Mouse (Mus musculus) midbrain, embryonic 13.5 days (tissue): ENCODE measurements around the gene Adgrb3. TPM values are rescaled to one million over a fixed set of nuclear protein-coding genes. Genes with fewer than 3 reads are reported as not detected.
"Not testable (repeated sequence)": the region's sequence is repeated elsewhere in the genome, so short reads cannot be mapped to it uniquely, and the experiment has no call there.

Experiments used
- ATAC-seq: fragments of 200-750 bp; cut with Nextera tagmentation; 2 replicates; pipeline ENCODE4 v1.8.0; 2017; ENCODE audit warnings: mild to moderate bottlenecking, moderate TSS enrichment, moderate library complexity
- H3K27ac ChIP-seq: fragments of 300-500 bp; sonication (generic); 2 replicates; pipeline ENCODE4 v1.5.1; 2015; ENCODE audit warnings: inconsistent platforms, mild to moderate bottlenecking, moderate library complexity
- H3K27me3 ChIP-seq: fragments of 300-500 bp; sonication (generic); 2 replicates; pipeline ENCODE4 v1.6.1; 2015; ENCODE audit warnings: mild to moderate bottlenecking, inconsistent platforms
- H3K36me3 ChIP-seq: fragments of 300-500 bp; sonication (generic); 2 replicates; pipeline ENCODE4 v1.6.1; 2015; ENCODE audit warnings: mild to moderate bottlenecking, inconsistent platforms
- H3K4me1 ChIP-seq: fragments of 300-500 bp; sonication (generic); replicated peaks from 2 replicates; pipeline ENCODE4 v1.6.1; 2015; ENCODE audit warnings: inconsistent platforms
- H3K4me2 ChIP-seq: fragments of 300-500 bp; sonication (generic); replicated peaks from 2 replicates; pipeline ENCODE4 v1.6.1; 2015; ENCODE audit warnings: moderate library complexity, mild to moderate bottlenecking, inconsistent platforms
- H3K4me3 ChIP-seq: fragments of 300-500 bp; sonication (generic); replicated peaks from 2 replicates; pipeline ENCODE4 v1.5.1; 2015; ENCODE audit warnings: mild to moderate bottlenecking, inconsistent platforms
- H3K9ac ChIP-seq: fragments of 300-500 bp; sonication (generic); replicated peaks from 2 replicates; pipeline ENCODE4 v1.6.1; 2015; ENCODE audit warnings: mild to moderate bottlenecking, inconsistent platforms
- H3K9me3 ChIP-seq: fragments of 300-500 bp; sonication (generic); 2 replicates; pipeline ENCODE4 v1.6.1; 2016; ENCODE audit warnings: mild to moderate bottlenecking, inconsistent platforms
- WGBS: fragments of 180-500 bp; shearing (Covaris S2); methylation state at CpG from one replicate; pipeline ENCODE4 v1.1.7; 2015; 5-methylcytosine and 5-hydroxymethylcytosine counted together
- polyA plus RNA-seq: library from polyadenylated mRNA; unstranded; fragments of >200 nt; fragmentation: Nextera tagmentation; extraction: Ambion mirVana; gene quantifications from 2 replicates; pipeline ENCODE4 v1.2.1, GENCODE M21; 2015

The Adgrb3 gene
- polyA plus RNA-seq, 1 experiment from 2014 or later: 39.6 TPM

DNA sequence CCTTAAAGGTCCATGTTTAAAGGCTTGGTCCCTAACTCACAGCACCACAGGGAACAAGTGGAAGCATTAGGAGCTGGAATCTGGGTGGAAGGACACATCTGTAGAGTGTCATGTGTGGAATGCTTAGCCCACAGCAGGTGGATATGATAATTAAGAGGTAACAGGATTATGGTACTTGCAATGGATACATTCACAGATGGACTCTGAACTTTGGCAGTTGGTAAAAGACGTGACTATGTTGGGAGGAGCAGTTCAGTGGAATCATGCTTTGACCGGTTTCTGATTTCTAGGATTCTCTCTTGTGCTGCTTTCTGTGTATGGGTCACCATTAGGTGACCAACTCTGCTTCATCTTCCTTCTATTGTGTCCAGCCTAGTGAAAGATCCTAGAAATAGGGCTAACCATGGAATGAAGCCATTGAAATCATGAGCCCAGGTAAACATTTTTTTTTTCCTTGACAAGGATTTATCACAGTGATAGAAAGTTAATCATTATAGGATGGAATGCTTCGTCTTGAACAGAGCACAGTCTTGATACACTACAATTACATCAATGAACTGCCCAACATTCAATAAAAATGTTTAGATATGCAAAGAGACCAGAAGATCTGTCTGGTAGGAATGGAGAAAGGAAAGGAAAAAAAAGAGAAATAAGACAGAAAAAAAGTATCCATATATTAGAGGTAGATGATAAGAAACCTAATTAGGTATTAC, 334.1 kb downstream of the Adgrb3 start:
- no peak overlapping the region for H3K27ac ChIP-seq
- WGBS: 91% methylated on average over 3 of the region's 3 CpGs
- no peak overlapping the region for H3K4me3 ChIP-seq
- no peaks in the 10 kb centered on the region for H3K27me3 ChIP-seq
- H3K36me3 ChIP-seq: no peaks in the 10 kb centered on the region
- no peak overlapping the region for H3K9ac ChIP-seq
- H3K9me3 ChIP-seq: no peaks in the 10 kb centered on the region
- H3K4me1 ChIP-seq: no peaks in the 10 kb centered on the region
- H3K4me2 ChIP-seq: no peak overlapping the region
- no peak for ATAC-seq

DNA sequence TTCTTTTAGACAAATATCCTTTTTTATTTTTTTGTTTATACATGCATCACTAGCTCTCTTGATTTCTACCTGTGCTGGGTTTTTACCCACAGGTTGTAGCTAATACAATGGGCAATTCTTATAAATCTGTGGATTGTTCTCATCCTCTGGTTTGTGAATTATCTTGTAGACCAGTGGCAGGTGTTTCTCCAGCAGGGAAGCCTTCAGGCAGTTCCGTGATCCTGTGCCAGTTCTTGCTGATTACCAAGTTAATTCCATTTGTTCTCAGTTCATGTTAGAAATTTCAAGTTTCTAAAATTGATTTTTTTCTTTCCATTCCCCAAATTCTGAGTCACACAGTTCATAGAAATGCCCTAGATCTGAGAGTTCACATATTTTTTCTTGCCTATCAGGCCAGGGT, 338.0 kb downstream of the Adgrb3 start:
- Histone ChIP-seq H3K4me1 (no peaks in the 10 kb centered on the region), H3K36me3 (peaks cover 9% of the 10 kb centered on the region), H3K9ac (no peak overlapping the region), H3K27me3 (no peaks in the 10 kb centered on the region), H3K27ac (no peak overlapping the region), H3K4me3 (no peak overlapping the region), H3K9me3 (no peaks in the 10 kb centered on the region), H3K4me2 (no peak overlapping the region)
- 89% methylated on average over 1 of the region's 1 CpGs for WGBS
- ATAC-seq: no peak

- Histone ChIP-seq H3K27ac (no peak overlapping the region), H3K4me1 (no peaks in the 10 kb centered on the region), H3K36me3 (peaks cover 9% of the 10 kb centered on the region), H3K4me2 (no peak overlapping the region), H3K27me3 (no peaks in the 10 kb centered on the region), H3K4me3 (no peak overlapping the region), H3K9ac (no peak overlapping the region), H3K9me3 (no peaks in the 10 kb centered on the region)
- no peak for ATAC-seq
- WGBS: 89% methylated on average over 2 of the region's 2 CpGs
These were observed 339.3 kb downstream of the Adgrb3 start for GRCm38 (mm10) chr1:25490174-25490573.

- Histone ChIP-seq H3K36me3 (no peaks in the 10 kb centered on the region), H3K27me3 (no peaks in the 10 kb centered on the region), H3K9me3 (no peaks in the 10 kb centered on the region), H3K4me2 (no peak overlapping the region), H3K4me3 (no peak overlapping the region), H3K9ac (no peak overlapping the region), H3K4me1 (no peaks in the 10 kb centered on the region), H3K27ac (no peak overlapping the region)
- no peak for ATAC-seq
- WGBS: 67% methylated on average over 3 of the region's 3 CpGs
These were observed 353.8 kb downstream of the Adgrb3 start for GRCm38 (mm10) chr1:25475699-25476098.

DNA sequence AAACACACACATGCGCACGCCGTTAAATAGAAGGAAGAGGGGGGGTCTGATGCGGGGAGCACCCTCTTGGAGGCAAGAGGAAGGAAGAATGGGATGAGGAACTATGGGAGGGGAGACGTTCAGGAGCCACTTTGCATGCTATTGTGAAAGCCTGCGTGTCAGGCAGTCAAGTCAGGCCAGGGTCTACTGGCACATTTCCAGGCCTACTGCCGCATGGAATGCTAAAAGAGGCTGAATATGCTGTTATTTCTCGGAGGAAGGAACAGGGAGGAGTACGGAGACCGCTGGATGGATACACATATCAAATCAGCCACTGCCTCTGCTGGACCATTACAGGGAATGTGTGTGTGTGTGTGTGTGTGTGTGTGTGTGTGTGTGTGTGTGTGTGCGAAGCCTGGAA, 355.0 kb downstream of the Adgrb3 start:
- no peak overlapping the region for H3K27ac ChIP-seq
- no peak overlapping the region for H3K9ac ChIP-seq
- no peaks in the 10 kb centered on the region for H3K27me3 ChIP-seq
- H3K9me3 ChIP-seq: no peaks in the 10 kb centered on the region
- ATAC-seq: peak; percentile 69; the same call in 1 of the 2 replicates
- WGBS: 69% methylated on average over 11 of the region's 11 CpGs
- no peaks in the 10 kb centered on the region for H3K36me3 ChIP-seq
- no peaks in the 10 kb centered on the region for H3K4me1 ChIP-seq
- H3K4me3 ChIP-seq: no peak overlapping the region
- no peak overlapping the region for H3K4me2 ChIP-seq

DNA sequence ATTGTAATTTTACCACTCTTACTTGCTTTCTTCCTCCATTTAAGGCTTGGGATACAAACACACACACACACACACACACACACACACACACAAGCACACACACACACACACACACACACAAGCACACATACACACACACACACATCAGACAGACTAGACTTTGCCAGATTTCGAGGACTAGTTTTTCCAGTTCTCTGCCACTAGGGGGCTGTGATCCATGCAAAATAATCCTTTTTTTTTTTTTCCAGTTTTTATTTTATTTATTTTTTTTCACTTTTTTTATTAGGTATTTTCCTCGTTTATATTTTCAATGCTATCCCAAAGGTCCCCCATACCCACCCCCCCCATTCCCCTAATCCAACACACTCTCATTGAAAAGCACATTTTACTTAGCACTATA, 357.9 kb downstream of the Adgrb3 start:
- H3K9ac ChIP-seq, H3K27me3 ChIP-seq, H3K4me2 ChIP-seq, H3K9me3 ChIP-seq, H3K27ac ChIP-seq, H3K4me3 ChIP-seq, H3K4me1 ChIP-seq, ATAC-seq, H3K36me3 ChIP-seq: not testable (repeated sequence)
- WGBS: 61% methylated on average over 2 of the region's 2 CpGs

- Histone ChIP-seq H3K9me3 (no peaks in the 10 kb centered on the region), H3K4me3 (no peak overlapping the region), H3K9ac (no peak overlapping the region), H3K27me3 (no peaks in the 10 kb centered on the region), H3K4me2 (no peak overlapping the region), H3K27ac (no peak overlapping the region), H3K4me1 (peaks cover 4% of the 10 kb centered on the region; the same call in 1 of the 2 replicates), H3K36me3 (peaks cover 3% of the 10 kb centered on the region; the same call in 1 of the 2 replicates)
- ATAC-seq: peak; percentile 71
- 19% methylated on average over 1 of the region's 1 CpGs for WGBS
These were observed 366.9 kb downstream of the Adgrb3 start for GRCm38 (mm10) chr1:25462612-25463011.

GRCm38 (mm10) chr1:25435506-25435905, 394.0 kb downstream of the Adgrb3 start:
- H3K4me2 ChIP-seq: no peak overlapping the region
- no peaks in the 10 kb centered on the region for H3K4me1 ChIP-seq
- H3K27ac ChIP-seq: no peak overlapping the region
- no peak for ATAC-seq
- H3K9ac ChIP-seq: no peak overlapping the region
- H3K36me3 ChIP-seq: no peaks in the 10 kb centered on the region
- H3K4me3 ChIP-seq: no peak overlapping the region
- 64% methylated on average over 2 of the region's 2 CpGs for WGBS
- H3K27me3 ChIP-seq: no peaks in the 10 kb centered on the region
- H3K9me3 ChIP-seq: no peaks in the 10 kb centered on the region

DNA sequence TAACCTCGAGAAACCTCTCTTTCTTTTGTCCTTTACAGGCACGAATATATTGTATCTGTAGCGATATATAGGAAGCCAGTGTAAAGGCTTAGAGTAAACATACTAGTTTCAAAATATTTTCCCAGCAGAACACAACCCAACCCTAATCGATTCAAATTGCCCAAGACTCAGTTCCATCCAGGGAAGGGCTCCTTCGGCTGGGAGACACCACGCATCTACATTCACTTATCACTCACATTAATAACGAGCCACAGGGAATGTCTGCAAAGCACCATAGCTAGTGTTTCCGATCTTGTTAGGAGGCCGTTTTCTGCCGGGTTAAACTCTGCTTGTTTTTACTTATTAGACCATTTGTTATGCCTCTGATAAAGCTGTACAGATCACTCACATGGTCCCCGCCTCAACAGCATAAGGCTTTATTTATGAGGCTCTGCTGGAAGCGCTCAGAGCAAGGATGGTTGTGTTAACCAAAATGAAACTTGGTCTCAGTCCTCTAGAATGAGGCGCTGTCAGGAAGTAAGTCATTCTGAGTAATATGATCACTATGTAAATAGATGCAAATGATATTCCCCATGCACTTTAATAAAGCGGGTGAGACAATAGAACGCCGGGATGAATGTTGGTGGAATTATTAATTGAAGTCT, 399.2 kb downstream of the Adgrb3 start:
- Histone ChIP-seq H3K9ac (no peak overlapping the region), H3K4me1 (no peaks in the 10 kb centered on the region), H3K36me3 (no peaks in the 10 kb centered on the region), H3K27me3 (no peaks in the 10 kb centered on the region), H3K4me2 (0 out of 2 replicates have a peak overlapping the region, but pooled peaks have one; percentile 2), H3K4me3 (no peak overlapping the region), H3K27ac (0 out of 2 replicates have a peak overlapping the region, but pooled peaks have one; percentile 14), H3K9me3 (no peaks in the 10 kb centered on the region)
- ATAC-seq: peak; percentile 65
- WGBS: 62% methylated on average over 16 of the region's 16 CpGs

DNA sequence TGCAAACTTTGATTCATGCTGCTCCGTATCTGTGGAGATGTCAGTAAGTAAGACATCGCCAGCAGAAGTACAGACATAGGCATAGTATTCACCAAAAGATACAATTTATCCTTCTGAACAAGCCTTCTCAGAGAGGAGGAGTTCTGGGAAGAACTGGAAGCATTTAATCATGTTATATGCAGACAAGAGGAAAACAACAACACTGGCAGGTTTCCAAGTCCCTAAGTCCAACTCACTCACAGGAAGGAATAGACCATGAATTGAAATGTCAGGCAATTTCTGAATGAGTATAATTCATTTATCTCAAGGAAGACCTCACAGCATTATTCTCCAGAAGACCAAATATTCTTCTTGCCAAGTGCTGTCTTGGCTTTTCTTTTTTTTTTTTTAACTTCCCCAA, 408.8 kb downstream of the Adgrb3 start:
- 94% methylated on average over 2 of the region's 2 CpGs for WGBS

DNA sequence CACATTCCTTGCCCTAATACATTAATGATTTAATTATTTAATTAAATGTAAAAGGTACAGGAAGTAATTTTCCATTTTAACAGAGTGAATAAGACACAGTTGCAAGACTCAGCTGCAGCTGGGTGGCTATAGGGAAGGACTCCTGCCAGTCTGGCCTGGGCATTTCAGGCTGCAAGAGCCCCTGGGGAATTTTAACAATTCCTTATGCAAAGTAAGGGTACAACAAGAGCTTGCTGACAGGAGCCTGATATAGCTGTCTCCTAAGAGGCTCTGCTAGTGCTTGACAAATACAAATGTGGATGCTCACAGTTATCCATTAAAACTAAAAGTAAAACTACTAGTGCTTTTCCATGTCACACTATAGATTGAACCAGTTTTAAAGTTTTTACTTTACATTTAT, 410.1 kb downstream of the Adgrb3 start:
- Histone ChIP-seq H3K4me2 (no peak overlapping the region), H3K4me1 (no peaks in the 10 kb centered on the region), H3K36me3 (no peaks in the 10 kb centered on the region), H3K9ac (no peak overlapping the region), H3K9me3 (no peaks in the 10 kb centered on the region), H3K27me3 (no peaks in the 10 kb centered on the region), H3K4me3 (no peak overlapping the region), H3K27ac (no peak overlapping the region)
- peak; percentile 50; the same call in 1 of the 2 replicates for ATAC-seq

More for the DNA sequence above, 408.8 kb downstream of the Adgrb3 start:
- no peak overlapping the region for H3K9ac ChIP-seq
- no peaks in the 10 kb centered on the region for H3K27me3 ChIP-seq
- no peak overlapping the region for H3K4me2 ChIP-seq
- no peaks in the 10 kb centered on the region for H3K4me1 ChIP-seq
- no peaks in the 10 kb centered on the region for H3K36me3 ChIP-seq
- no peak overlapping the region for H3K27ac ChIP-seq
- H3K9me3 ChIP-seq: no peaks in the 10 kb centered on the region
- no peak overlapping the region for H3K4me3 ChIP-seq
- no peak for ATAC-seq

GRCm38 (mm10) chr1:25415084-25415483, 414.4 kb downstream of the Adgrb3 start:
- Histone ChIP-seq H3K27ac (no peak overlapping the region), H3K27me3 (no peaks in the 10 kb centered on the region), H3K9me3 (no peaks in the 10 kb centered on the region), H3K9ac (no peak overlapping the region), H3K36me3 (no peaks in the 10 kb centered on the region), H3K4me3 (no peak overlapping the region), H3K4me2 (no peak overlapping the region), H3K4me1 (no peaks in the 10 kb centered on the region)
- ATAC-seq: no peak
- WGBS: 84% methylated on average over 2 of the region's 2 CpGs
